Mouse (Mus musculus): ENCODE measurements around the gene Lsm12.

Lsm12 gene

DNA sequence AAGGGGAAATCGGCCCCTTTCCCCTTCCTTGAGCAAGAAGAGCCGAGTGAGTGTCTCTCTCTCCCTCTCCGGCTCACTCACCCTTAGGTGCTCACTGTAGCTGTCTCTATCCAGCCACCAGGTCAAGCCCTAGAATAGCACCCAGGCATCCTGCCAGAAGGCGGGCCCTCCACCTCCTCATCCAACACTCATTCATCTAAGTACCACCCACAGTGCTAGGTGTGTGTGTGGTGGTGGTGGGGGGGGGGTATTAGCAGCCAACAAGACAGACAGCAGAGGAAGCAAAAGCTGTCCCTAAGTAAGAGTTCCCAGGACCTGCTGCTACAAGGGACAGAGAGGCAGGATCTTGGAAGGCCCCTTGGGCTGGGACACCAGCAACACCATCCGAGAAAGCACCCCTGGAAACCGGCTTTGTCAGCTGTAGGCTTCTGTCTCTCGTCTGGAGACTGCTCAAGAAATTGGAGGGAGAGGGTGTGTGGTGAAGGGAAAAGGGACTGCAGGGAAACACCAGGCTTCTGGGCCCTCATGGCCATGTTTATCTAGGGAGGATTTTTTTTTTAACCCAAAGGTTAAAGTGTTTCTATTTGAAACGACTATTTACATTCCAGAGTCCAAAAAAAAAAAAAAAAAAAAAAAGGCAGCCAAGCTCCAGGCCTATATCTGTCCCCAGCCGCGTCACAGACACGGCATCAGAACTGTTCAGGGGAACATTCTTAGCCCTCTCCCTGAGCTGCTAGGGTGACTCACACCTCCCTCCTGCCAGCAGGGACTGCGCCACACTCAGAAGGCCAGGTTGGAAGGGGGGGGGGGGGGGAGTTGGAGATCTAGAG, 31.2 kb upstream of the Lsm12 start:
- peak; percentile 51 for DNase-seq

DNA sequence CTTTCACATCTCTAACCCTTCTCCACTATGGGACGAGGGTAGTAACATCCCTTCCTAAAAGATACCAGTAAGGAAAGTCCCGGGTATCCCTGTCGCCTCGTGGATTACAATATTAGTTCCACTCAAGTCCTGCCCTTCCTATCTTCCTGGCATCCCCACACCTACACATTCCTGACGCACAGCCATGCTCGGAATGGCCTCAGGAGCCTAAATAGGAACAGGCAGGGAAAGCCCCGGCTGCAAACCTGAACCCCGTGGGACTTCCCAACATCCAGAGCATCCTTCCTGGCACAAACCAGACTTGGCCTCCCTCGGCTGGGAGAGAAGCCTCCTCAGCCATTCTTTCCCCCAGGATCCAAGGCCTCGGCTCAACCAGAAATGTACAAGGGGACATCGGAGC, 30.4 kb upstream of the Lsm12 start:
- no peak for DNase-seq

DNA sequence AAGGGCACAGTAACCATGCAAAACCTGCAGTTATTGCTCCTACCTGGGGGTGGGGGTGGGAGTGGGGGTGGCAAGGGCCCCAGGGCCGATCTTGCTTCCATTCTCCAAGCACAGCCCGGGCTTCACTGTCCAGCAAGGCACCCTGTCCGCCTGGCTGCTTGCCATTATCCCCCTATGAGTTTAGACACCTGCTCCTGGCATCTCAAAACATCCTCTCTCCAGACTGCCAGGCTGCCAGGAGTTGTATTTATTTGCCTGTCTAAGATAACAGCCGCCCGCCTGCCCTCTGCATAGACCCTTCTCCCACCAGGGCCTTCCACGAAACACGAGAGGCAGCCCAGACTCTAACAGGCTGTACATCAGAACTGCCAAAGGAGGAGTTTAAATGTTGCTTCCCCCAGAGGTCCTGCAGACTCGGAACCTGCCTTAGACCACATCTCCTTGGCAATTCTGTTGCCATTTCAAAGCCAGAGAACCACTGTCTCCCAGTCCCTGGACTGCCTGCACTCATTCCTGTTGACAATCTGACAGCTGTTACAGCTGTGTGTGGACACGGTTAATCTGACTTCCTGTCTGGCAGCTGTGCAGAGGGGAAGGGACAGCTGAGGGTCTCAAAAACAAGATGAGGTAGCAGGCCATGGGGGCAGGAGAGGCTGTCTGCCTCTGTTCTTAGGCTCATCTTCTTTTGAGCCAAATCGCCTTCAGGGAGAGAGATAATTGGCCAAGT, 29.5 kb upstream of the Lsm12 start:
- DNase-seq: peak; percentile 49 to 51

DNA sequence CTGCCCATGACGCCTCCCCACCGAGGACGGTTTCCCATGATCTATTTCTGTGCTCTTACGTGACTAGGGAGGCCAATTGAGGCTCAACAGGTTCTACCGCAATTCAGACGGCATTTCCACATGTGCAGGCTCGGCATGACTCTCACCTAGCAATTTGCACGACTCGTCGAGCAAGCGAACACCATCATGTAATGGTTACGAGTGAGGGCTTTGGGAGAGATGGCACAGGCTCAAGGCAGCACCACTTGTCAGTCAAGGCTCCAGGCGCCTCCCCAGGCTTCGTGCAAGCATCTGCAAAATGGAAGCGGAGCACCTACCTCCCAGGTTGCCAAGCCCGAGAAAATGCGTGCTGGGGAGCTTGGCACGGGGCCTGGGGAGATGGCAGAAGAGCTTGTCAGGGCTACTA, 26.8 kb upstream of the Lsm12 start:
- peak in 1 of 2 experiments; percentile 42 for DNase-seq

DNA sequence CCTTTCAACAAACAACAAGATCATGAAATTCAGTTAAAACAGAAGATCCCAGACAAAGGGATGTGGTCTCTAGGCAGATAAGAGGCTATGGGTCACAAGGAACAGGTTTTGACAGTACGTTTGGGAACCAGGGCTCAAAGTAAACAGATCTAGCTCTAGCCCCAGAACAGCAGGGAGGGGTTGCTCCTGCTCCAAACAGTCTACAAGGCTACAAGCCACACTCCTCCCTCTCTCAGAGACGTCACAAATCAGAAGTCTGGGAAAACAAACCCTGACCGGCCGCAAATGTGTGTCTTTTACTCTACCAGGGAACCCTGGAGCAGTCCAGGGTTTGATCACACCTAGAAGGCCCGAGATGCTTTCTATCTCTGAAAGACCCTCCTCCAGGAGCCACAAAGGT, 25.9 kb upstream of the Lsm12 start:
- no peak for DNase-seq

DNA sequence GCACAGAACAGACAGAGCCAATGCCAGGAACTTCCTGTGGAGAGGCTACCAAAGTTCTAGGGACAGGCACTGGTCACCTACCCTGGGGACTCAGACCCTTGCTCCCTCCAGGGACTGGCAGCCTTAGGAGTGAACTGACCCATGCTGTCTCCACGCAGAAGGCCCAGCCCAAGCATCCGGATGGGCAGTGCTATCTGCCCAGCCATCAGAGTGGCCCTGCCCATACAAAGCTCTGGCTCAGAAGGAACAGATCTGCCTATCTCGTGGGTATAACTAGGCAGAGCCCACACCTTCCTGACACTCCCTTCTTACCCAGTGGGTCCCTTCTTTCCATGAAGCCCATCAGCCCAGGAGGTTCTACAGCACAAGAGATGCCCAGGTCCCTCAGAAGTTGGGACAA, 25.1 kb upstream of the Lsm12 start:
- no peak for DNase-seq

DNA sequence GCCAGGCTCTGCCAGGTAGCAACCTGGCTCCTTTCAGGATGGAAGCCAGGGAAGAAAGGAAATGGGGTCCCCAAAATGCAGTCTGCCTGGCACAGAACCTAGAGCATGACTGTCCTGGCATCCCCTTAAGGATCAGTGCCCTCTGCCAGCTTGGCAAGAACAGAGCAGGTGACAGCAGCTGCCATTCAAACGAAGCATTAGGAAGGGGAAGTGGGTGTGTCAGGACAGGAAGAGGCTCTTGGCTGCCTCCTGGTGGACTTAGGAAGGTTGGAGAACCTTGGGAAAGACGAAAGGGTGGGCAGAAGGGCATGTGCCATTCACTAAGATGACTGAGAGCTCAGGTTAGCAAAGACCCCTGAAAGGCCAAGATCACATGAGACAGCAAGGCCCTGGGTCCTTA, 24.6 kb upstream of the Lsm12 start:
- DNase-seq: peak; percentile 73 to 76

DNA sequence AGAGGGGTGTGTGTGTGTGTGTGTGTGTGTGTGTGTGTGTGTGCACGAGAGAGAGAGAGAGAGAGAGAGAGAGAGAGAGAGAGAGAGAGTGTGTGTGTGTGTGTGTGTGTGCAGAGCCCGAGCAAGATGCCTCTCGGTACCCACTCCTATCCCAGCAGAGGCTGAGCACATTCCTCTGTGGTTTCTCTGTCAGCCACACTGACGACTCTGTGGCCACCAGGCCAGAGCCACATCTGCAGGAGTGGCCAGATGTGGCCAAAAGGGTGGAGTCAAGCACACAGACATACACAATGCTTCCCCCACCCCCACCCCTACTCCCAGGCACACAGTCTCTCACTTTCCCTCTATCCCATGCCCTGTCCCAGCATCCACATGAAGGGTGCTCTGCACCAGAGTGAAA, 23.8 kb upstream of the Lsm12 start:
- no peak for DNase-seq

DNA sequence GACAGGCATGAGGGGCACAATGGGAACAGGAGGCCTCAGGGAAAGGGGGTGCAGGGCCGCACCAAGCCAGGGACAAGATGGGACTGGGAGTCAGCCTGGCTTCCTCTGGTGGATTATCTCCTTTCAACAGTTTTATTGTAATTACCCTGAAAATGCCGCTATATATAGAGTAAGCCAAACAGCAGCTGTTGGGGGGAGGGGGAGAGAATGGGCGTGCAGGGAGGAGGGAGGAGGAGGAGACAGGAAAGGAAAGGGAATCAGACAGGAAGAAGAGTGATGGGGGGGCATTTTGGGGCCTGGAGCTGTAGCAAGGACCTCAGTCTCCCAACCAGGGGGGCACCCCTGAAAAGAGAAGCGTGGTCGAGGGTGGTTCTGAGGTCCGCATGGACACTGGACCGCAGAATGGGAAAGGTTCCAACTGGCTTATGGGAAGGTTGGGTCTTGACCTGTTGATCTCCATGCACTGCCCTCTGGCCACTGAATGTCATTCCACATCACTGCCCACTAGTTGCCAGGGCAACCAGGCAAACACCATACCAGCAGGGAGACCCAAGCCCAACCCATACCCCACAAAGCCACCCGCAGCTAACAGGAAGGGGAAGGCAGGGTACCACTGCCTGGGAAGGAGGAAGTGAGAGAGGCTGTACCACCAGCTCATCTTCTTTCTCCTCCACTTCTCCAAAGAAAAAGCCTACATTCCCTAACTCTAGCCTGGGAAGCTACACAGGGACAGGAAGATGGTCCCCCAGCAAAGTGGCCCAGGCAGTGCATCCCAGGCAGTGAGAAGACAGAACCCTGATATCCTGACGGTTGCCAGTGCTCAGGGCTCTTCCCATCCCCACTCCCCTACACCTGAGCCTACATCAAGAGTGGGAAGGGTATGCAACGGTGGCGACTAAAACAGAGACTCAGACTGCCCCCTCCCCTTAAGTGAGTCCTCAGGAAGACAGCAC, 23.0 kb upstream of the Lsm12 start:
- DNase-seq: no peak

DNA sequence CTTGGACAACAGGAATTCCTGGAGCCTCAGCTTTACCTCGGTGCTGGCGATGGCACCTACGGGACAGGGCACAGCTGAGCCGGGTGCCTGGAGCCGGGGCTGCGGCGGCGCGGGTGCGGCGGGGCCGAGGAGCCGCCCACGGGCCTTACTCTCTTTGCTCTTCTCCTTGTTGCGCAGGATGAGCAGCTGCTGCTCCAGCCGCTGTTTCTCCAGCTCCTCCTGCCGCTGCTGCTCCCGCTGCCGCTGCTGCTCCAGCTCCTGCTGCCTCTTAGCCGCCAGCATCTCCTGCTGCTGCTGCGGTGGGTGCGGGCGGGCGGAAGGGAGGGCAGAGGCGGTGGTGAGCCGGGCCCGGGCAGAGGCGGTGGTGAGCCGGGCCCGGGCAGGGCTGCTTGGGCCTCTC, 21.4 kb upstream of the Lsm12 start:
- DNase-seq: no peak

DNA sequence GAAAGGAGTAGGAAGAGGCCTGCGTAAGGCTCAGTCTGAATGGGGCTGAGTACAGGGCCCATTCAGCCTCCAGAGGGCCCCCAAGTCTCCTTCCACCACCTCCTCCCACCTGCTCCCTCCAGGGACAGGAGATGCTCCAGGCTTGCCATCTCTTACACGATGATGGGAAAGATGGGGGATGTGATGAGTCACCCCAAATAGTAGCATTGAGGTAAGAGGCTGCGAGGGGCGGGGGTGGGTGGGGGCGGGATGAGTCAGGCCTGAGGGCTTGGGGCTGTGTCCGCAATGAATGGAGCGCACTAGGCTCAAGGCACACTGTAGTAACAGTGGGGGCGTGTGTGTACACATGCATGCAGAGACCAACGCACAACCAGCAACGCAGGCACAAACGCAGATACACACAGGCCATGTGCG, 16.3 kb upstream of the Lsm12 start:
- no peak for DNase-seq

DNA sequence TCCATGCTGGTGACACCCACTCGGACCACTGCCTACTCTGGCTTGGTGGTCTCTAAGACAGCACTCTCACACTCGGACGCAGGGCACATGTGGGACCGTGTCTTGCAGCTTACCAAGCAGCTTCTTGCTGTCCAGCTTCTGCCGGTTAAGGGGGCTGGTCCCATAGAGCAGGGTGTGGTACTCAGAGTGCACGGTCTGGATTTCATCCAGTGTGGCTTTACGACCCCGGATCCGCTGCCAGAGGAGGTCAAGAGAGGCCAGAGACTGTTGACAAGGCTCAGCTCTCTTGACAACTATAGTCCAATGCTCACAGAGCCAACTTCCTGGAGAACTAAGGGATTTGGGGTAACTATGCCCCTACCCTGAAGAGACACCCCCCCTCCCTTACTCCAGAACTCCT, 14.8 kb upstream of the Lsm12 start:
- DNase-seq: no peak

DNA sequence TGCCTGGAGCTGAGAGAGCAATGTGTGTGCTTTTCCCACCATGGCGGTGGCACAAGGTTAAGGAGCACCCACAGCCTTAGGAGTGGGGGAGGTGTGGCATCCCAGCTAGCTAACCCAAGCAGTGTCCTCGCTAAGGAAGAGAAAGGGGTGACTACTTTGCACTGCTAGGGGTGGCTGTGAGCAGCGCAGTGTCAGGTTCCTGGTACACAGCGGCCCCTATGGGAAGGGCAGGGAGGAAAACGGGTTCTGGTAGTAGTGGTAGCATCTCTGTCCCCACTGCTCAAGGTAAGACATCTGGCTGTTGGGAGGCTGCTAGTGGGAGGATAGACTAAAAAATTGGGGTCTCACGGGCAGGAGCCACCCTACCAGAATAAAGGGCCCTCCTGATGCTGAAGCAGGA, 13.1 kb upstream of the Lsm12 start:
- DNase-seq: no peak

DNA sequence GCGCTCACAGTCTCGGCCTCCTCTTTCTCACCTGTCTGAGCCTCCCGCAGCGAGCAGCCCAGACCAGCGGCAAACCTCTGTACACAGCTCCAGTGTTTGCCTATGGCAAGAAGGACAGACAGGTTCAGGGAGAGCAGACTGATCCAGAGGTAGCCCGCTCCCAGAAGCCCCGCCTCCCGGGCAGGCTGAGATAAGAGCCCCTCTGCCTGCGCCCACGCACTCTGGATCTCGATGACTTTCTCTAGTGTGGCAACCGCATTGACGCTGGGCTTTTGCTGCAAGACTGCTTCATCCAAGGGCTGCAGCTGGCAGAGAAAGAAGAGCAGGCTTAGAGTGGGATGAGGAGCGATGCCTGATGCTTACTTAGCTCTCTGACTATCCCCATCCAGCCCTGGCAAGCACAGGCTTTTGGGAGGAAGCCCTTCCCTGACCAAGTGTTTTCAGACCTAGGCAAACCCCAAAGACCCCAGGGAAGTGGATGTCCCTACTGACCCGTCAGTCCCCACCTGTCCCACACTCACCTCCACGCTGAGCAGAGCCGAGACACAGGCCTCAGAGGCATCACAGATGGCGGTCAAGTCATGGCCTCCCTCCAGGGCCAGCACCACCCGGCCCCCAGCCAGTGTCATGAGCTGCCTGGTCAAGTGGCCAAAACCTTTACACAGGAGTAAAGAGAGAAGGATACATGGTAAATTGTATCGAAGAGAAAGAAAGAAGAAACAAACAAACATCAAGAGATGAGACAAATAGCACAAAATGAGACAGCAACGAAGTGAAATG, 11.1 kb upstream of the Lsm12 start:
- DNase-seq: peak in 1 of 2 experiments; percentile 51

DNA sequence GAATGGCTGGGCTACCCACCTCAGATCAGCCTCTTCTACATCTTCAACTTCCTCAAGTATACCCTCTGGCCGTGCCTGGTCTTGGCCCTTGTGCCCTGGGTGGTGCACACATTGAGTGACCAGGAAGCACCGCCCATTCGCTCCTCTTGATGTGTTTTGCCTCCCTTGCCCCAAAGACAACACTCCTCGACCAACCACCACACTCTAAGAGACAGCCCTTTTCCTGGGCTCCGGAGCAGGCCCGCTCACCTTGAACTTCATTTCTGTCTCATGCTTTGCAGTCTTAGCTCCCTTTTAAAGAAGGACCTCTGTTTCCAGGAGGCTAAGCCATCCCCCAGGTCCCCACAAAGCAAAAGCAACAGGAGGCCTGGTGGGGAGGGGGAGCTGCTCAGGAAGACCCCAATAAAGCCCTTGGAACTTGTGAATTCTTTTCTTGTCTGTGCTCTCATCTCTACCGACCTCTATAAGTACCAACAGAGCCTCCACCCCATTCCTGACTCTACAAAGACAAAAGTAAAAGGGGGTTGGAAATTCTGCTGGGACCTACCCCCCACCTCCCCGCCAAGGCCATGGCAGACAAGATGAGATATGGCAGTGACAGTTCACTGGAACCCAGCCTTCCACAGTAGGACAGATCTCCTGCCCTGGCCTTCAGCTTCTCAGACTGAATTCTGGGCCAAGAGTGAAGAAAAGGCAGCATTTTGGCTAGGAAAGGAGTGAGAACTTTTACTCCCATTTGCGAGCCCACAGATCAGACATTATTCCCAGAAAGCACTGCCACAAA, 8.8 kb upstream of the Lsm12 start:
- no peak for DNase-seq

DNA sequence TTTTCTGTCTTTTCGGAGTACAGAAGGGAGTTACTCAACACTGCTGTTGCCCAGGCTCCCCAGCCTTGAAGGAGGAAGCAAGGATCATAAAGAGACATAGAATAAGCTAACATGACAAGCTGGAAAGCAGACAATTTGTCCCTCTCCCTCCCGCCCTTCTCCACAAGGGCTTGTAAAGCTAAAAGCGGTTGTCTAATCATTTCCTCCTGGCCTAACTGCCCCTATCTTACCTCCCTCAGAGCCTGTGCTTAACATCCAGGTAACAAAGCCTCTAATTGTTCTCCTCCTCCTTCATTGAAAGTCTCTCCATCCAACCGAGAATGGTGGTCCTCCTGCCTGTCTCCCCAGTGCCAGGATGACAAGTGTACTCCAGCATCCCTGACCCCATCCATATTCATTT, 5.8 kb upstream of the Lsm12 start:
- no peak for DNase-seq

DNA sequence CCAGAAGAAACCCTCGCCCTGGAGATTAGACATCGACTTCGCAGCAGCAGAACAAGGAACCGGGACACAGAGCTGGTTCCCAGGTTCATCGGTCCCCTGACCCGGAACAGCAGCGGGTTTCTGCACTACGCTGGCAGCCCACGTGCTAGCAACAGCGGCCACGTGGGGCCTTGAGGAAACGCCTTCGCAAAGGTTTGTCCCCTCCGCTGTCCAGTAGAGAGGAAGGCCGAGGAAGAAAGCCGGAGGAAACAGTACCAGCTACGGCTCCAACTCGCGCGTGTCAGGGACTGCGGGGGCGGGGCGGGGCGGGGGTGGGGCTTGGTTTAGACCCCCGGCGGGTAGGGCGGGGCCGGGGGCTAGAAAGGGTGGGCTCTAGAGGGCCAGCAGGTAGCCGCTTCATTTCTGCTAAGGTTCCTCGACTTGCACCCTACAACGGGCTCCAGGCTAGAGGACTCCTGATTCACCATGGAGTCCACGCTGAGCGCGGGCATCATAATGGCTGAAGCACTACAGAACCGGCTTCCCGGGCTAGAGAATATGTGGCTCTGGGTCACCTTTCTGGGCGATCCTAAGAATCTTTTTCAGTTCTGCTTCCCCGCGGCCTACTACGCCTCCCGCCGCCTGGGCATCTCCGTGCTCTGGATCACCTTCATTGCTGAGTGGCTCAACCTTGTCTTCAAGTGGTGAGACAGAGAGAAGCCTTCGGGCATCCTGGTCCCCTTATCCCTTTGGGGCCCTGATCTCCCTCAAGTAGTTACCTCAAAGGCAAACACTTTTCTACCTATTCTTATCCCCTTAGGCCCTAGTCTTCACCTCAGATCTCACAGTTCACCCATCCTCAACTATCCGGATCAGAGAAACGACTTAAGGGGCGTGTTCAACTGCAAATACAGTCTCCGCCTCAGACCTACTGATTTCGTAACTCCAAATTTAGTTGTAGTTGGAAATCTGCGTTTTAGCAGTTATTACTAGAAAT, 4.7 kb upstream of the Lsm12 start, which contains the start of gene G6pc3:
Gene G6pc3, plus strand, starts transcription at position 160 of the 976 bp plus-strand sequence.
- DNase-seq: peak; percentile 88 to 91

DNA sequence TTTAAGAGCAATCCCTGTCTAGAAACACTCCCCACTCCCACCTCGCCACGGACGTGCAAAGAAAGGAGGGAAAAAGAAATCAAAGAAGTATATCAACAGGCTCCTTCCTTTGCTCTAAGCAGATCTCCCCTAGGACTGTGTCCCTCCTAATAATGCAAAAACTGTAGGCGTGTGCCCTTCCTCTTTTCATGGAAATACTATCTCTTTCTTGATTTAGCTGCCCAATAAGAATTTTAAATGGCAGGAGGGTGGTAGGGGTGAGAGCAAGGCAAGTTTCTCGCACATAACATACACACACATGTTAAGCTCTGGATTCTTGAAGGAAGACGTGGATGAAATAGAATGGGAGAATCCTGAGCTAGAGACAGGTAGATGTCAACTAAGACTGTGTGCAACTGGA, 3.9 kb upstream of the Lsm12 start:
- DNase-seq: no peak

DNA sequence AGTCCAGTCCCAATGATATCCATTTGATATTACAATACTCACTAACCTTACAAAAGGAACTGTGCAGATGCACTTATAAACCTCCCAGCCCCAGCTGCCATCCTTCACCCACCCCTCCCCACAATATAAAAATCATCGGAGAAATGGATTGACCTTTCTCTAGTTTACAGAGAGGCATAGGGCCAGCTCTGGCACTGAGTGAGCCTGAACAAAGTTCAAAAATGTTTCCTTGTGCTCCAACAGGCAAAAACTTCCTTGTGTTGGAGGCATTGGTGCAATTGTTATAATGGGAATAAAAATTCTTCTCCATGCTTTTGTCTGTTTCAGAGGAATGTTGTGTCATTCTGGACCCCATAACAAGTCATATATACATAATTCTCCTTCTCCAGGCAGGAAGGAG, 1.1 kb upstream of the Lsm12 start:
- no peak for DNase-seq

DNA sequence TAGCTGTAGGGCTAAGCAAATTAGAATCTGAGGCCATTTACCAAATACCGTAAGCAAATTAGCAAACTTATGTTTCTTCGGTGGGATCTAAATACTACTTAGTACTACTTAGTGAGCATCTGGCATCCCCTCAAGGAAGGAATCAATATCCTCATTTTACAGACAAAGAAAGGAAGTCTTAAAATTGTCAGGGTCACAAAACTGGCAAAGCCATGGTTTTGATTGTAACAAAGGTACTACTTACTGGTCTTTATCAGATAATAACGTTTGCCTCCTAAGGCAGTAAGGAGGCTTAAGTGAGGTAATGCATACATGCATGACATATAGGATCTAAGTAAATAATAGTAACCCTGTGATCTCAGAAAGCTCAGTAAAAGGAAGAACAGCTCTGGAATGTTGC, 581 bp upstream of the Lsm12 start:
- no peak for DNase-seq
